Mouse (Mus musculus) heart, embryonic 16.5 days (tissue): Measurements from ENCODE around the gene Arhgef25. TPM values are rescaled to one million over a fixed set of nuclear protein-coding genes. Genes with fewer than 3 reads are reported as not detected.

ENCODE experiments used
- ATAC-seq: fragments of 200-750 bp; cut with Nextera tagmentation; replicated peaks from 2 replicates; pipeline ENCODE4 v1.8.0; 2017; ENCODE audit warnings: moderate number of reproducible peaks; ENCODE audit not compliant: insufficient read depth, low FRiP score; ENCODE audit errors: extremely low read depth
- H3K27ac ChIP-seq: fragments of 300-500 bp; sonication (generic); 2 replicates; pipeline ENCODE4 v1.5.1; 2014; ENCODE audit warnings: mild to moderate bottlenecking, low read length, control low read depth, moderate library complexity
- H3K27me3 ChIP-seq: fragments of 300-500 bp; sonication (generic); 2 replicates; pipeline ENCODE4 v1.6.1; 2014; ENCODE audit warnings: low read length, mixed read lengths; ENCODE audit not compliant: control insufficient read depth, insufficient read depth
- H3K36me3 ChIP-seq: fragments of 300-500 bp; sonication (generic); 2 replicates; pipeline ENCODE4 v1.6.1; 2014; ENCODE audit not compliant: control insufficient read depth, insufficient read depth
- H3K4me1 ChIP-seq: fragments of 300-500 bp; sonication (generic); 2 replicates; pipeline ENCODE4 v1.6.1; 2014; ENCODE audit warnings: low read length, mixed read lengths; ENCODE audit not compliant: control insufficient read depth, insufficient read depth
- H3K4me2 ChIP-seq: fragments of 300-500 bp; sonication (generic); 2 replicates; pipeline ENCODE4 v1.6.1; 2014; ENCODE audit warnings: low read depth, mild to moderate bottlenecking, control low read depth, low read length
- H3K4me3 ChIP-seq: fragments of 300-500 bp; sonication (generic); 2 replicates; pipeline ENCODE4 v1.5.1; 2014; ENCODE audit warnings: mild to moderate bottlenecking, control low read depth, low read length
- H3K9ac ChIP-seq: fragments of 300-500 bp; sonication (generic); 2 replicates; pipeline ENCODE4 v1.6.1; 2014; ENCODE audit warnings: low read length, control low read depth
- H3K9me3 ChIP-seq: fragments of 300-500 bp; sonication (generic); replicated peaks from 2 replicates; pipeline ENCODE4 v1.6.1; 2016; ENCODE audit warnings: low read length; ENCODE audit not compliant: control insufficient read depth
- WGBS: fragments of 180-500 bp; shearing (Covaris S2); extraction: QIAGEN DNeasy Blood & Tissue Kit; methylation state at CpG from one replicate; pipeline ENCODE4 v1.1.7; 2014; 5-methylcytosine and 5-hydroxymethylcytosine counted together
- polyA plus RNA-seq: library from polyadenylated mRNA; unstranded; fragments of >200 nt; fragmentation: Nextera tagmentation; extraction: Ambion mirVana; gene quantifications from 2 replicates; pipeline ENCODE4 v1.2.1, GENCODE M21; 2015

Arhgef25 gene
- polyA plus RNA-seq, 1 experiment from 2014 or later: 26.0 TPM

DNA sequence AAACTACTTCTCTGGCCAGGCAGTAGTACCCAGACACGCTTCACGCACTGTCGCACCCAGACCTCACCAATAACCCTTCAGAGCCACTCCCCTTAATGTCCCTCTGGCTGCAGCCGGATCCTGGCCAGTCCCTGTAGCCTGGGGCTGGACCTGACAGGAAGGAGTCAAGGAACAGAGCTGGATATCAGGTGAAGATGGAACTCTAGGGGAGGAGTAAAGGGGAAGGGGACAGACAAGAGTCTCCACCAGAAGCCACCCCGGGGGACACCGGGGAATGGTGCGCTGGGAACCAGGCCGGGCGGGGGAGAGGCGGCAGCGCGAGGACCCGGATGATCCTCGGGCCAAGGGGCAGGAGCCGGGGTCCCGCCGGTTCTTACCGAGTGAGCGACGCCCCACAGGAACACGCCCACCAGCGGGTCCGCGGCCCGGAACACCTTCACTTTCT is 21.1 kb upstream of the Arhgef25 start:
- Histone ChIP-seq H3K9ac (peak overlapping the region; percentile 88), H3K27me3 (no peaks in the 10 kb centered on the region), H3K4me3 (peak overlapping the region; percentile 92), H3K9me3 (no peaks in the 10 kb centered on the region), H3K27ac (peak overlapping the region; percentile 30; the same call in 1 of the 2 replicates), H3K4me1 (peaks cover 16% of the 10 kb centered on the region), H3K36me3 (no peaks in the 10 kb centered on the region), H3K4me2 (peak overlapping the region; percentile 92)
- WGBS: under 1% methylated on average over 25 of the region's 25 CpGs
- ATAC-seq: peak; percentile 44

DNA sequence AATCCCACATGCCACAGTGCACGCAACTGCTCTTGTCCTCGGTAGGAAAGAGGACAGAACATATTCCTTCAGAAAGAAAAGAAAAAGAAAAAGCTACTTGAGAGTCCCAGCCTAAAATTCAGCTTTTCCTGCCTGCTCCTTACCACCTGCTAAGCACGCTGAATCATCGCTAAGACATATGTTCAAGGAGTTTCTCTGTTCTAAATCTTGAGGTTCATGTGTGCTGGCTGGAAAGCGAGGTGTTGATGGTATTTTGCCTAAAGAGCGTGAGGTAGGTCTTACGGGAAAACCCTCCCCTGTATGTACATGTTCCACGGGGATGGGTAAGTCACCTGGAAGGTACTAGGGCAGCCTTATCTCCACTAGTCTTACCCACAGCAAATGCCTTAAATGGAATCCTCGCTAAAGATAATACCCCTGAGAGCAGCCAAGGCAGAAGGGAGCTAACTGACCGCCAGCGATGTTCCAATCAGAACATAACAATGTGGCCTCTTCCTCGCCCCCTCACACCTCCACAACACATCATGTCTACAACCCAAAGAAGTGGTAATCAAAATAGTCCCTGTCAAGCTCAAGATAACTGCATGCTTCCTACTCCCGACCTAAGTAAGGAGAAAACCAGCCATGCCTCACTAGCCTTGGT is 20.2 kb upstream of the Arhgef25 start:
- WGBS: 77% methylated on average over 13 of the region's 13 CpGs
- Histone ChIP-seq H3K9ac (no peak overlapping the region), H3K4me1 (peaks cover 16% of the 10 kb centered on the region), H3K9me3 (no peaks in the 10 kb centered on the region), H3K4me3 (peak overlapping the region; percentile 92), H3K27me3 (no peaks in the 10 kb centered on the region), H3K36me3 (no peaks in the 10 kb centered on the region), H3K27ac (no peak overlapping the region), H3K4me2 (peak overlapping the region; percentile 92)
- ATAC-seq: no peak

DNA sequence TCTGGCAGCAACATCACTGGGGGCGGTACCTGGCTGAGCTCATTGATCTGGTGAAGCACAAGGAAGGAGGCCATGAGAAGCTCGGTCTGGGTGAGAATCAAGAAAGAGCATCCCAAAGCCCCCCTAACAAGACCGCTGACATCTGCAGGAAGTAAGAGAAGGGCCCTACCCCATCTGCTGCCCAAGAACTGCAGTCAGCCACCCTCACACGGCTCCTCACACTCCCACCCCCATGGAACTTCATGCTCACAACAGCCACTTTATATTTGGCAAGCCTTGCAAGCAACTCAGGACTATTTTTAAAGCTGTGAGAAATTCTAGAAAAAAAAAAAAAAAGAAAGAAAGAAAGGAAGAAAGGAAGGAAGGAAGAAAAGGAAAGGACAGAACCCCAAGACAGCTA is 19.0 kb upstream of the Arhgef25 start:
- Histone ChIP-seq H3K27me3 (no peaks in the 10 kb centered on the region), H3K36me3 (0 out of 2 replicates have a peak, but pooled peaks cover 1% of the 10 kb centered on the region), H3K9ac (no peak overlapping the region; the same call in 1 of the 2 replicates), H3K4me3 (no peak overlapping the region), H3K9me3 (no peaks in the 10 kb centered on the region), H3K4me2 (no peak overlapping the region), H3K27ac (no peak overlapping the region; the same call in 1 of the 2 replicates), H3K4me1 (peaks cover 16% of the 10 kb centered on the region)
- no peak for ATAC-seq
- 72% methylated on average over 4 of the region's 4 CpGs for WGBS

DNA sequence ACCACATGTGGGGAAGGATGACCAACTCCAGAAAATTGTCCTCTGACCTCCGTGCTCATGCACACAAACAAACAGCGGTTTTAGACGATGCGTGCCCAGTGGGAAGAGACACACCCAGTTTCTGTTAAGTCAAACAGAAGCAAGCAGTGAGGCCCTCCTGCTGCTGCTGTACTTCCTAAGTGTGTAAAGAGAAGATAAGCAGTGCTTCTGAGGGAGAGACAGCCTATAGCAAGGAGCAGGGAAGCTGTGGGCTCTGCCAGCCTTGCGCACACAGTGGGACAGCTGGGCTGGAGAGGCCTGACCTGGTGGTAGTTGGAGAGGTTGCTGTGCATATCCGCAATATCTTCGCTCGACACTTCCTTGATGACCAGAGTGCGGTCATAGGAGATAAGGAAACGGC is 15.5 kb upstream of the Arhgef25 start:
- no peaks in the 10 kb centered on the region for H3K27me3 ChIP-seq
- no peaks in the 10 kb centered on the region for H3K9me3 ChIP-seq
- no peak overlapping the region for H3K9ac ChIP-seq
- 78% methylated on average over 10 of the region's 10 CpGs for WGBS
- peaks cover 10% of the 10 kb centered on the region for H3K4me1 ChIP-seq
- H3K36me3 ChIP-seq: peaks cover 11% of the 10 kb centered on the region
- no peak overlapping the region for H3K27ac ChIP-seq
- no peak for ATAC-seq
- H3K4me2 ChIP-seq: no peak overlapping the region
- H3K4me3 ChIP-seq: no peak overlapping the region

DNA sequence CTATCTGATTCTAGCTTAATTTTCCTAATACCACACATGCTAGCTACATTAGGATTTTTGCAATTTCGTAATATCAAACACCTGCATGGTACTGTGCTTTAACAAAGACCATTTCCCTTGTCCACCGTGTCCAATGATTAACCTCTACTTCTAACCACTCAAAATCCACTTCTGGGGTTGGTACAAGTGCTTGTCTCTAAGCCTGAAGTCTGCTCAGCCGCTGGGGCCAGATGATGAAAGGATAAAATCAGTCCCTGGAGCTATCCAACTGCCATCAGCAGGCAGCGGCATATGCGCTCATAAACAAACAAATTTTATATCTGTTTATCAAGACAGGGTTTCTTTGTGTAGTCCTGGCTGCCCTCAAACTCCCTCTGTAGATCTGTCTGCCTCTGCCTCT is 14.7 kb upstream of the Arhgef25 start:
- Histone ChIP-seq H3K4me2 (no peak overlapping the region), H3K36me3 (peaks cover 11% of the 10 kb centered on the region), H3K9me3 (no peaks in the 10 kb centered on the region), H3K9ac (no peak overlapping the region), H3K4me3 (no peak overlapping the region), H3K4me1 (peaks cover 5% of the 10 kb centered on the region; the same call in 1 of the 2 replicates), H3K27me3 (no peaks in the 10 kb centered on the region), H3K27ac (no peak overlapping the region)
- 85% methylated on average over 5 of the region's 5 CpGs for WGBS
- ATAC-seq: no peak

DNA sequence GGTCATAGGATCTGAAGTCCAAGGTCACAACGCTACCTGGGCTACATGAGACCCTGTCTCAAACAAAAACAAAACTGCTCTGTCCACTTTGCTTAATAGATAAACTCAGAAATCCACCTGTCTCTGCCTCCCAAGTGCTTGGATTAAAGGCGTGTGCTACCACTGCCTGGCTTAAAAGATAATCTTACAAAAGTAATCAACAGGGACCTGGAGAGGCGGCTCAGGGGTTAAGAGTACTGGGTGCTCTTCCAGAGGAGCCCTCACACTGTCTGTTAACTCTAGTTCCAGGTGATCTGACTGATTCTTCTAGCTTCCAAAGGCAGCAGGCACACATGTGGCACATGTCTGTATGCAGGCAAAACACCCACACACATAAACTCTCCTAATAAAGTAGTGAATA is 13.2 kb upstream of the Arhgef25 start:
- Histone ChIP-seq H3K9me3 (no peaks in the 10 kb centered on the region), H3K4me2 (no peak overlapping the region), H3K4me1 (no peaks in the 10 kb centered on the region), H3K9ac (no peak overlapping the region), H3K27ac (no peak overlapping the region), H3K27me3 (no peaks in the 10 kb centered on the region), H3K36me3 (peaks cover 11% of the 10 kb centered on the region), H3K4me3 (no peak overlapping the region)
- whole genome bisulfite sequencing: 81% methylated on average over 3 of the region's 3 CpGs
- ATAC-seq: no peak

DNA sequence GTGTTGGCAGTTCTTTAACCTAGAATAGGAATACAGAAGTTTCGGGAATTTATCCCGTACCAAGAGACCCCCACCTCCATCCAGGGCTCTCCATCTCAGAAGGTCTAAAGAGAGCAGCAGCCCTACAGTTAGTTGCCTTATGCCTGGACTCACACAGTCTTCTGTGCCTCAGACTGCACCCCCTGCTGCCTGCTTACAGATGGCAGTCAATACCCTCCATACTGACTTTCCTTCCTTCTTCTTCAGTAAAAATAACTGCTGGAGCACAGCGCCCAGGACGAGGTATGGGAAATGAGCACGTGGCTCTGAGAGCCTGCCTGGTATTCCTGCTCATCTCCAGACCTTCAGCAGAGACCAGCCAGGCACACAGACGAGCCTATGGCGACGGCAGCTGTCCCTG is 10.4 kb upstream of the Arhgef25 start:
- Histone ChIP-seq H3K9me3 (no peaks in the 10 kb centered on the region), H3K4me1 (peaks cover 8% of the 10 kb centered on the region), H3K27ac (no peak overlapping the region), H3K4me3 (no peak overlapping the region), H3K36me3 (peaks cover 11% of the 10 kb centered on the region), H3K4me2 (no peak overlapping the region), H3K27me3 (no peaks in the 10 kb centered on the region), H3K9ac (no peak overlapping the region)
- 83% methylated on average over 8 of the region's 8 CpGs for WGBS
- ATAC-seq: no peak

DNA sequence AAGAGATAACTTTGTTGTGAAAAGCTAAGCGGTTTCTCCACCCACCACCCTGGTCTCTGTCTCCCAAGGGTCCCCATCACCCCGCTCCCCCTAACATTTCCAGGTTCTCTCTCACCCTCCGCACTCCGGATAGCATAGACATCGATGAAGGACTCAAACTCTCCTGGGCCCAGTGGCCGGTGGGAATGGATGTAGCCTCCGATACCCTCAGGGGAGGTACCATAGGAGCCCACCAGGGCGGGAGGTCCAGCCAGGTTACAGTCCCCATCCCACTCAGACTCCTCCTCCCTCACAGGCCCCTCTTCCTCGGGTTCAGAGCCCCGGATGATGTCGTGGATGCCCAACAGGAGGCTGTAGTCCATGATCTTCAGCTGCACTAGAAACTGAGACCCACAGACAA is 9.6 kb upstream of the Arhgef25 start:
- no peak overlapping the region for H3K9ac ChIP-seq
- no peaks in the 10 kb centered on the region for H3K27me3 ChIP-seq
- no peak overlapping the region for H3K4me3 ChIP-seq
- 84% methylated on average over 11 of the region's 11 CpGs for WGBS
- H3K27ac ChIP-seq: no peak overlapping the region
- peaks cover 11% of the 10 kb centered on the region for H3K36me3 ChIP-seq
- no peak overlapping the region for H3K4me2 ChIP-seq
- no peak for ATAC-seq
- H3K9me3 ChIP-seq: no peaks in the 10 kb centered on the region
- H3K4me1 ChIP-seq: peaks cover 13% of the 10 kb centered on the region

DNA sequence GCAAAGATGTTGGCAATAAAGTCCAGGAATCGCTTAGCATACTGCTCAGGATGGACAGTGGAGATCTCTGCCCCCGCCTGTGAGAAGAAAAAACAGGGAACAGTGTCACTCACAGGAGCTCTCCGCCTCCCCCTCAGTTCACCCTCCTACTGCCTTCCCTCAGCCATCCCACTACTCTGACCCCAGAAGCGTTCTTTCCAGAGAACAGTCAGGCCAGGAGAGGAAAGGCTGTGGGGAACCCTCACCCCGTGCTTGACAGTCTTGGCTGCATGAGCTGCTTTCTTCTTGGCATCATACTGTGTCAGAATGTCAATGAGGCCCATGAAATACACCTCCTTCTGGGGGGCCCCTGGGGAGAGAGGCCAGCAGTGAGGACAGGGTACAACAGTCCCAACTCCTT is 9.2 kb upstream of the Arhgef25 start:
- no peak overlapping the region for H3K4me2 ChIP-seq
- H3K36me3 ChIP-seq: peaks cover 11% of the 10 kb centered on the region
- H3K4me1 ChIP-seq: peaks cover 16% of the 10 kb centered on the region
- no peak overlapping the region for H3K27ac ChIP-seq
- no peak overlapping the region for H3K4me3 ChIP-seq
- ATAC-seq: no peak
- H3K9me3 ChIP-seq: no peaks in the 10 kb centered on the region
- no peaks in the 10 kb centered on the region for H3K27me3 ChIP-seq
- WGBS: 70% methylated on average over 5 of the region's 5 CpGs
- H3K9ac ChIP-seq: no peak overlapping the region
